Mouse (Mus musculus) cerebellum, adult 2 months (tissue): Measurements from ENCODE around the gene Fam240a.

ENCODE experiments used
- CTCF ChIP-seq: fragments of 200-500 bp; IDR thresholded peaks from 2 replicates; pipeline ENCODE4 v1.5.1; 2011; ENCODE audit warnings: low read depth, mild to moderate bottlenecking, control low read depth, low read length, moderate library complexity, borderline replicate concordance; ENCODE audit not compliant: insufficient read depth
- POLR2A ChIP-seq: fragments of 200-500 bp; IDR thresholded peaks from 2 replicates; pipeline ENCODE4 v1.6.1; 2011; ENCODE audit warnings: low read length, control low read depth, borderline replicate concordance; ENCODE audit not compliant: insufficient read depth

DNA sequence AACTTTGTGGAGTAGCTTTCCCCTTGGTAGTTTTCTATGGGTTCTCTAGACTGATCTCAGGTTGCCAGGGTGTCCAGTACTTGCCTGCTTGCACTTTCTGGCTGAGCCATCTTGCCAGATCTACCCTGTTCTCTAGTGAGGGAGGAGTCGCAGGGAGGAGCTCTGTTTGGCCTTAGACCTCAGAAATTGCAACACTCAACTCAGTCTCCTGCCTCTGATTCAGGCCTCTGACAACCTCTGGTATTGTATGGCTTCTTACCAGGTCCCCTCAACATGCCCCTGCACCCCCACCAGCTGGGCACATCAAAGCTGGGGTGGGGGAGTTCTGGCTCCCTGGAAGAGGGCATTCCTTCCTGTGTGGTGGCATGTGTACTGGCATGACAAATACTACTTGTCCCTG lies 39.3 kb downstream of the Fam240a start:
- TF ChIP-seq CTCF (no peak), POLR2A (no peak)
